Mouse (Mus musculus) T-cell, adult 2 months (primary cell): ENCODE data around the gene Pgbd5.

Source experiments
- DNase-seq: peaks from one replicate; pipeline ENCODE4 v3.0.0; 2022; ENCODE audit warnings: low spot score

Pgbd5 gene

GRCm38 (mm10) chr8:124391191-124391590 is 48.3 kb downstream of the Pgbd5 start:
- DNase-seq: no peak

DNA sequence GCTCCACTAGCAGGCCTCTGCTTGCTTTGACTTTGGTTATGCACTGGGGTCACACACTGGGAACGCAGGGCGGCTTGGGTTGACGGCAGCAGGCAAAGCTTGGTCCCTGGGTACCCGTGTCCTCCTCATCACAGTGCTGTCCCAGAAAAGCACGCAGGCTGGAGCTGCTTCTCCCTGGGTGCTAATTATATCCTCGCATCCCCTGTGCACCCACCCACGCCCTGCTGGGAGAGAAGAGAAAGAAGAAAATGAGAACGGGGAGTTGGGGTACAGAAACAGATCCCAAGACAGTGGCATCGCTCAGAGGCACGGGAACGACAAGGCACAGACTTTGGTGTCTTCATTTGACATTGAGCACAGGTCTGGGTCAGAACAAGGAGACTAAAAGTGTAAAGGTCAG is 50.0 kb downstream of the Pgbd5 start:
- no peak for DNase-seq

DNA sequence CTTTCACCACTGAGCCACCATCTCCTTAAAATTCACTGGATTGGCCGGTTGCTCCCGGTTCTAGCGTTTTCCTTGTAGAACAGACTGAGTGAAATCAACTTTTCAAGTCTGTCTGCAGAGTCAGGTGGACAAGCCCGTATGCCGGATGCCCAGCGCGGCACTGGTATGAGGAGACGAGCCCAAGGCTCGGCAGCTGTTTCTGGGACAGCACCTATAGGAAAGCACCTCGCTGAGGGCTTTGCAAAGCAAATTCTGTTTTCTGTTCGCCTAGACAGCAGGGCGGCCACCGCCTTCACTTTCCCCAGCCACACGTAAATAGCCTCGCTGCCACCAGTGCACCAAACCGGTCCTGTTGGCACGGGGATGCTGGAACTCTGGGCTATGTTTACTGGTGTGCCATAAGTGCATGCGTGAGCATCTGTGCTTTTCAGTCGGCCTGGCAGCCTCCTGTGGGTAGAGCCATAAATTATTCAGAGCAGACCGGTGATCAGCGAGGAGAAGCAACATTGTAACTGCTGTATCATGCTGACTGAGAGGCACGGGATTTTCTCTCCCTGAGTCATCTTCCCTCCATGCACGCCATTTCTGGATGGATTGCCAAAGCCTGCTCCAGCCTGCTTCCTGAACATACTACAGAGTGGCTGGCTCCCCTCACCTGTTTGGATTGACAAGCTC is 53.1 kb downstream of the Pgbd5 start:
- no peak for DNase-seq

DNA sequence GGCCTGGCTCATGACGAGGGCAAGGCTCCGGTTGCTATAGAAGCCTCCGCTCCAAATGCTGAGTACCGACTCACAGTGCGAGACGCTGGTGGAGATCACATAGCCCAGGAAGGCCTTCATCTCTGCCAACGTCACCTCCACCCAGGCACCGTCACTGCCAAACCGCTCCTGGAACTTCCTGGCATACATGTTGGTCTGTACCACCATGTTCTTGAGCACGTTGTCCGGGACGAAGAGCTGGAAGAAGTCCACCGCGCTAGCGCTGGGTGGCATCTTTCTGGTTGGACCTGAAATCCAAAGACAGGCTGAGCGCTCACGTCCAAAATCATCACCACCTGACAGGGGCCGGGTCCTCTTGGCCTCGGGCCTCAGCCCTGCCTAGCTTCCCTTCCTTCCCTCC is 55.1 kb downstream of the Pgbd5 start:
- DNase-seq: no peak

- DNase-seq: no peak
These were observed 57.2 kb downstream of the Pgbd5 start for GRCm38 (mm10) chr8:124382235-124382634.

DNA sequence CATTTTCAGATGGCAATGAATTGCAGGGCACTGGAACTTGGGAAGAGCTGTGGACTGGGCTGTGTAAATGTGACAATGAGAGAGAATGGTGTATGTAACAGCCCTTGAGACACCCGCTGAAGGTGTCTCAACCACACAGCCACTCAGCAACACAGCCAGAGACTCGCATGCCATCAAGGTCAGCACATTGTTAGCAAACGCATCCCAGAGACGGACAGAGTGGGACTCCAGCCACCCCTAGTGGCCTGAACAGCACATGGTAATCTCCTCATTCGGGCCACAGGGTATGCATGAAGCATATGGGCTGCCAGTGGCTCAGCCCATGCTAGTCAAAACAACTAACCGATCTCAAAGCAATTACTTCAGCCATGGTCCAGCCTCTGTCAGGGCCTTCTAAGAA is 60.2 kb downstream of the Pgbd5 start:
- DNase-seq: no peak

- no peak for DNase-seq
These were observed 63.1 kb downstream of the Pgbd5 start for GRCm38 (mm10) chr8:124376406-124376805.

DNA sequence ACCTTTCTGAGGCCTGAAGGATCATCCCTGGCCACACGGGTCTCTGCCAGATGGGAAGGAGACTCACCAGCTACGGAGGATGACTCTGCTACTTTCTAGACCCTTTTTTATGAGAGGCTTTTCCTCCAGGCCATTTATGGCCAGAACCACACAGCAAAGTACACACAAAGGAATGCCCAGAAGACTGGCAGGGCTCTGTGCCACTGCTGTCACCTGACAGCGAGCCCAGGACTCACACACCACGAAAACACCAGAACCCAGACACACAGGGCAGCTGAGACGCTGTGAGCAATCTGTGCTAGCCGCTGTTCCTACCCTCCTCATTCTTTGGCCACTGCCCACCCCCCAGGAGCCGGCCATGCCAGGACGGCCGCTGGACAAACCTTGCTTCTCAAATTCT is 63.7 kb downstream of the Pgbd5 start:
- DNase-seq: no peak

- DNase-seq: no peak
These were observed 64.3 kb downstream of the Pgbd5 start for GRCm38 (mm10) chr8:124375168-124375567.

- no peak for DNase-seq
These were observed 65.7 kb downstream of the Pgbd5 start for GRCm38 (mm10) chr8:124373753-124374152.

DNA sequence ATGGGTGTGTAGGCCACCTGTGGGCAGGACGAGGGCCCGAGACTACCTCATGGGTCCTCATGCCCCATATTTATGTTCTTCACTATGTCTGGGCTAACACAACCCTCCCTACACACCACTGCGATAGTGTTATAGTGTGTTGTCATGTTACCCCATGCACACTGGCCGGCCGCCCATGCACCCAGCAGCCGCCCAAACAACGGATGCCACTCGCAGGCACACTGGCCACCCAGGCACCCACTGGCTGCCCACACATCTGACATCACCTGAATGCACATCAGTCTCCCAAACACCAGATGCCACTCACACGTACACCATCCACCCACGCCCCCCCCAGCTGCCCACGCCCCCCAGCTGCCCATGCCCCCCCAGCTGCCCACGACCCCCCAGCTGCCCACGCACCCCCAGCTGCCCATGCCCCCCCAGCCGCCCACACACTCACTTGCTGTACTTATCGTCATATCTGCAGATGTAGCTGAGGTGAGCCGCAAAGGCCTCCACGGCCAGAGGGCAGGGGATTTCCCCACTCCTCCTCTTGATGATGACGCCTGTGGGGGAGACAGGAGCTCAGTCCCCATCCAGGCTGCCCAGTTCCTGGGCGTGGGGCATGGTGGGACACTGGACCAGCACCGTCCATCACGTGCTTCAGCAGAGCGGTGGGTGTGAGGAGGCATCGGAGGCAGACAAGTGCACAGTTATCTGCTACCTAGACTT is 67.9 kb downstream of the Pgbd5 start:
- DNase-seq: no peak

DNA sequence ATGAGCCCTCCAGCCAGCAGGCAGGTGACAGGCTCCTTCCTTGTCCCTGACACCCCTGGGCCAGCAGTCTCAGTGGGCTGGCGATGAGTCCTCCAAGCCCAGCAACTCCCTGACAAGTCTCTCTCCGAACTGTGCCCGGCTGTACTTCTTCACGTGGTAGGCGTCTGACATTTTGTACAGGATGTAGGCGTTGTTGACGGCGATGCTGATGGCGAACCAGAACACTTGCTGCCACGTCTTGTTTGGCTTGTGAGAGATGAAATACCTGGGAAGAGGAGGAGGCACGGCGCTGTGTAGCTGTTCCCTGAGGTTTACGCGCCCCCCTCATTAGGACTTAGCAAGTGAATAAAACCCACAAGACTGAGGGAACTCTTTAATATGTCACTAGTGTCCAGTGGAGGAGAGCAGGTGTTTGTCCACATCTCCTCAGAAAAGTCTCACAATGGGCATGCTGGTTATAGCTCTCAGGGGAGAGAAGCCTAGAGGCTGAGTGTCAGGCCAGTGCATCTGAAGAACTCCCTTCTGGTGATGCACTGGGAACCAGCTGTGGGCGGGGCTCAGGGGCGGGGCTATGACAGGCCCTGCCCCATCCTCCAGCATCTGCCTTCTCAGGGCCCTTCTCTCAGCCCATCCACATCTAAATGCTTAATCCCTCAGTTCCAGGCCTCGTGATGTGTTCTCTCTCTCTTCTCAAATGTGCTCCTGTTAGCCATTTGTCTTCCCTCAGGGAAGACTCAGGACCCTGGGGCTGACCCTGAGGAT is 68.9 kb downstream of the Pgbd5 start:
- no peak for DNase-seq

DNA sequence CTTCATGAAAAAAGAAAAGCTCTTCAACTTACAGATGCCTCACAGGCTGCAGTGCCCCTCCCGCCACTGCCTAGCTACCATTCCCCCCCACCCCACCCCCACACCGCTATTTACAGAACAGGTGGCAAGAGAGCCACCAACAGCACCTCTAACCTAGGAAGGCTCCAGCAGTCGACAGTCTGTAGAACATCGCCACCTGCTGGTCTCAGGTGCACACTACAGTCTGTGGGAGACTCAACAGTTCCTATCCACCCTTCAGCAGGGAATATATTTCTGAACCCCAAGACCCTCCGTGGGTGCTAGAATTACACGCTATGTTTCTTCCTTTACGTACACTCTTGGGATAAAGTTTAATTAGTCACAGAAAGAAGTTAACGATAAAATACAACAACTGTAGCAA is 71.2 kb downstream of the Pgbd5 start:
- peak; percentile 67 for DNase-seq

DNA sequence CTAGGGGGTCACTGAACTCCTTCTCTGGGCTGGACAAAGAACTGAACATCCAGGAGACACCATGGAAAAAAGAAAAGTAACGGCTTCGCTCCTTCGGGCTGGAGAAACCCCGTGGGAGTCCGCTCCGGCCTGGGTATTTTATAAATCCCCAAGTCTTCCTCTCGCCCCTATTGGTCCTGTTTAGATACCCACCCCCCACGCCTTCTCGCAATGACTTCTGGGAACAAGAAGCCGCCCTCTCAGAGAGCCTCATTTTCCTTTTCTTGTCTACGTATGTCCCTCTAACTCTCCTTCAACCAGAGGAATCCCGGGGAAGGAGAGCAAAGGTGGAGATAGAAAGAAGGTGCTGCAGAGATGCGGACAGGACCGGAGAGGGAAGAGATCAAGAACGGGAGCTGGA is 76.1 kb downstream of the Pgbd5 start:
- no peak for DNase-seq

DNA sequence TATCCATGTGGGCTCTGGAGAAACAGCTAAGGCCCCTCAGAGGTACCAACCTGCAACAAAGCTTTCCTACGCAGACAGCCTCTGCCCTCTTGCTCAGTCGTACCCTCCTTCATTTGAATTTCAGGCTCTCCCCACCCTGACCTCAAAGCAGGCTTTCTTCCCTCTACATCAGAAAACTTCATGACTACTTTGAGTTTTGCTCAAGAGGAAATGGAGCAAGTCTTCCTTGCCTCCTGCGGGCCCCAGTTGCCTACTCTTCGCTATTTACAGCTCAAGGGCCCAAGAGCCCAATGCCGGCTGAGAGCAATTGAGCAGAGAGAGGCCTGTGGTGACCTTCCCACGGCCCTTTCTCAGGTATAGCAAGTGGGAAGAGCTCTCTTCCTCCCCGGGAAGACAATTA is 76.9 kb downstream of the Pgbd5 start:
- no peak for DNase-seq

- no peak for DNase-seq
These were observed 77.6 kb downstream of the Pgbd5 start for GRCm38 (mm10) chr8:124361773-124362427.

- no peak for DNase-seq
These were observed 78.5 kb downstream of the Pgbd5 start for GRCm38 (mm10) chr8:124360911-124361310.

GRCm38 (mm10) chr8:124351636-124352035 is 87.8 kb downstream of the Pgbd5 start:
- no peak for DNase-seq

GRCm38 (mm10) chr8:124349663-124350062 is 89.8 kb downstream of the Pgbd5 start:
- DNase-seq: peak; percentile 59

DNA sequence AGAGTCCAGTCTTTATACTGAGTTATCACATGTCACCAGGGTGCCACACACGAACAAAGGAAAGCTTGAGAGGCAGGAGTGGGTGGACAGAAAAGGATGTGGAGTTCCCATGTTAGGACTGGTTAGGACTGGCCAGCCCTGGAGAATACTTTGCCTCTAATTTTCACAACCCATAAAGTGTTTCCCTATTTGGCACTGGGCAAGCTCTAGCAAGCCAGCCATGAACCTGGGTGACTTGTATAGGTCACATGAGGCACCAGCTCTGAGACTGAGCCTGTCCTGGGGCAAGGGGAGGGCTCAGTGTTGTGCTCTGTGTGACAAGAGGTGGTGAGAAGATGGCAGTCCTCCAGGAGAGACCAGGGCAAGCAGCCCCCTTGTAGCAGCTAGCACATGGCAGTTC is 91.4 kb downstream of the Pgbd5 start:
- DNase-seq: no peak

DNA sequence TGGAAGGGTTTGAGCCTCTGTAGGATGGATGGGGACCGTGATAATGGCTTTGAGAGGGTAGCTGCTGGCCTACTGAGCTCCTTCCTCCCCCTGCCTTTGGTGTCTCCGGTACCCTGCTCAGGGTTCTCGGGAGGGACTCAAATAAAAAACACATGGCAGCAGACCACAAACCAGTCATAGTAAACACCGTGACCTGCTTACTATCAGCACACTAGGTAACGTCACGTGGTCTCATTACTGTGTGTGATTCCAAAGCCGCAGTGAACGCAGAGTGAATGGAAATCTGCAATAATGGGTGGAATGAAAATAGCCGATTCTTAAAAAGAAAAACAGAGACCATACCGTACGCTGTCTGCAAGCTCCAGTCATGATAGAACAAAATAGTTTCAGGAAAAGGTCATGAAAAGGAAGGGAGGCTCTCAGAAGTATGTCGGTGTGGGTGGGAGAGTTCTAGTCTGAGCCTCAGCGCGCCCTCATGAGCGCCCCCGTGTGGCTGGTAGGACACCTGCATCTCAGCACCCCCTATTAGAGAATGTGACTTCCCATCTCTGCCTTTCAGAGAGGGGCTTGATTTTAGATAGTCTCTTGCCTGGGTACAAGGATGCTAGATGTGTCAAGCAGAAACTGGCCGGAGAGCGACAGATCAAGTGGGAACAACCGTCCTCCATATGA is 92.5 kb downstream of the Pgbd5 start:
- peak; percentile 57 for DNase-seq

DNA sequence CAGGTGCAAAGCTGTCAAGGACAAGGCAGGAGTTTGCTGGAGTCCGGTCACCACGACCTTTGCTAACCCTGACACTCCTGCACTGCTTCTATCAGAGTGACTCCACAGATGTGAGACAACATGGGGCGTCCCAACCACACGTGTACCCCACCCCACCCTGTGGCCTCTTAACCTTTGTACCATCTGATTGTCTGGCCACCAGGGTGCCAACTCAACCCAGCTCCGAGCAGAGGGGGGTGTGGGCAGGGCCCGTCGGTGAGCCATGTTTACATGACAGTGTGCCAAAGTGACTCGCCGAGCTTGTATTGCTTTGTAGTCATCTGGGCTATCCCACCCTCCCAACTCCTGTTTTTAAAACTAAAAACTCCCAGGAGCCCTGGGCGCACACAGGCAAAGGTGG is 94.4 kb downstream of the Pgbd5 start:
- DNase-seq: no peak
